Mouse (Mus musculus) layer of hippocampus, adult 9-11 months (tissue): Measurements from ENCODE around the gene Rinl.

Experiments used
- DNase-seq: peaks from one replicate; pipeline ENCODE4 v3.0.0; 2022

Gene Rinl

DNA sequence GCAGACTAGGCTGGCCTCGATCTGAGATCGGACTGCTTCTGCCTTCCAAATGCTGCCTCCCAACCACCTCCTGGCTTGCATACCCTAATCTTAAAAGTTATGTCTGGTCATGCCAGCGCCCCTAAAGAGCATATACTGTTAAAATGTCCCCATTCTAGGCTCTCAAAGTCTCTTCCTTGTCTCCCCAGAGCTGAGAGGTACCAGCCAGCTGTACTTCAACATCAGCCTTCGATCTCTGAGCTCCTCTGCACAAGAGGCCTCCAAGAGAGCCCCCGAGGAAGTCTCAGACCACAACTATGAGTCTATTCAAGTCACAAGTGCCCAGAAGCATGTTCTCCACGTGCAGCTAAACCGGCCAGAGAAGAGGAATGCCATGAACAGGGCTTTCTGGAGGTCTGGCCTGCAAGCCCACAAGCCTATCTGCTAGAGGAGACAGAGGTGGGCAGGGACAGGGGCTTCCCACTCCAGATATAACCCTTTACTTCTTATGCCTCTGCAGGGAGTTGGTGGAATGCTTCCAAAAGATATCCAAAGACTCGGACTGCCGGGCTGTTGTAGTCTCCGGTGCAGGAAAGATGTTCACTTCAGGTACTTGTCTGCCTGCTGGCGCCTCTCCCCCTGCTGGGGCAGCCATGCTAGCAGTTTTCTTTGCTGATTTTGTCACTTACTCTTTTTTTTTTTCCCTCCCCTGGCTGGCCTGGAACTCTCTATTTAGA is 37.1 kb downstream of the Rinl start:
- DNase-seq, result no peak

DNA sequence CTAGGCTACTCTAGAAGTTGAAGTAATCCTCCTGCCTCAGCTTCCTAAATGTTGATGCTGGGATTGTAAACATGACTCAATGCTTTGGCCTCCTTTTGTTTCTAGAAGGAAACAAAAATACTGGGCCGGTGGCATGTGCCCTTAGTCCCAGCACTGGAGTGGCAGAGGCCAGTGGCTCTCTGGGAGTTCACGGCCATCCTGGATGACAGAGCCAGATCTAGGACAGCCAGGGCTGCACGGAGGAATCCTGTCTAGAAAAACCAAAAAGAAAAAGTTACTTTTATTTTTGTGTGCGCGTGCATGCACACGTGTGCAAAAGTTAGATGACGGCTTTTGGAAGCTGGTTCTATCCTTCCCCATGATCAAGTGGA is 37.6 kb downstream of the Rinl start:
- DNase-seq, result no peak

DNA sequence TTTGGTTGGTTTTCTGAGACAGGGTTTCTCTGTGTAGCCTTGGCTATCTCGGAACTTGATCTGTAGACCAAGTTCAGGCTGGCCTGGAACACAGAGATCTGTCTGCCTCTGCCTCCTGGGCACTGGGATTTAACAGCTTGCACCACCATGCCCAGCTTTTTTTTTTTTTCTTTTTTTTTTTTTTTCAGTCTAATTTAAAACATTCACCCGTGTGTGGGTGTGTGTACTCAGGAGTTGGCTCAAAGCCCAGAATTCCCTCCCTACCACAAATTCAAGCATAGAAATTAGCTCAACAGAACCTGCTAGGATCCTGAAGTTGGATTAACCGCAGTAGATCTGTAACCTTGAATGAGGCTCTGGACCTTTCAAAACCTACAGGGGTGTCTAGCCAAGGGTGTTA is 38.6 kb downstream of the Rinl start:
- peak; percentile 79 for DNase-seq

DNA sequence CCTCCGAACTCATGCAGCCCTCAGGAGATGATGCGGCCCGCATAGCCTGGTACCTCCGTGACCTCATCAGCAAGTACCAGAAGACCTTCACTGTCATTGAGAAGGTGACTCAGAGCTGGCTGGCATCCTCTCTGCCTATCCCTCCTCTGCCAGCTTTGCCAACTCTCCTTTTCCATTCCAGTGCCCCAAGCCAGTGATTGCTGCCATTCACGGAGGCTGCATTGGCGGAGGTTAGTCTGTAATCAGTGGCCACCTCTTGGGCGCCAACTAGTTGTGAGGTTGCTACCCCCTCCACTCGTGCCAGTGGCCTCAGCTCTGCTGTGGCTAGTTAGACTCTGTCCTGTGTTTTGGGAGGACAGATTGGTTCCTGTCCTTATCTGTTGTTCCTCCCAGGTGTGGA is 41.1 kb downstream of the Rinl start:
- no peak for DNase-seq

DNA sequence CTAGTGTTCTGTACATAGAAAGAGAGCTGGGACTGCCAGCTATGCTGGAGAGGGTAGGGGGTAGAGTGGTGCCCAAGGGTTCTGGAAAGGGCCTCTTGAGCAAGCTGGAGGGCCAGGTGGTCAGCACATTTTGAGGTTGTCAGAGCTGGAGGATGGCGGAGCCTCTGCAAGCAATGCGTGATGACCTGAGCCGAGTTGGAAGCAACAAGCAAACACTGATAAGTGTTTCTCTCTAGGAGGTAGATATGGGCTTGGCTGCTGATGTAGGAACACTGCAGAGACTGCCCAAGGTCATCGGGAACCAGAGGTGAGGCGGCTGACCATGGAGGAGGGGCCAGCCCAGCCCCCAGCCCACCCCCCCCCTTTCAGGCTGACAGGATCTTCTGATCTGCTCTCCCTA is 42.2 kb downstream of the Rinl start:
- DNase-seq, result no peak

DNA sequence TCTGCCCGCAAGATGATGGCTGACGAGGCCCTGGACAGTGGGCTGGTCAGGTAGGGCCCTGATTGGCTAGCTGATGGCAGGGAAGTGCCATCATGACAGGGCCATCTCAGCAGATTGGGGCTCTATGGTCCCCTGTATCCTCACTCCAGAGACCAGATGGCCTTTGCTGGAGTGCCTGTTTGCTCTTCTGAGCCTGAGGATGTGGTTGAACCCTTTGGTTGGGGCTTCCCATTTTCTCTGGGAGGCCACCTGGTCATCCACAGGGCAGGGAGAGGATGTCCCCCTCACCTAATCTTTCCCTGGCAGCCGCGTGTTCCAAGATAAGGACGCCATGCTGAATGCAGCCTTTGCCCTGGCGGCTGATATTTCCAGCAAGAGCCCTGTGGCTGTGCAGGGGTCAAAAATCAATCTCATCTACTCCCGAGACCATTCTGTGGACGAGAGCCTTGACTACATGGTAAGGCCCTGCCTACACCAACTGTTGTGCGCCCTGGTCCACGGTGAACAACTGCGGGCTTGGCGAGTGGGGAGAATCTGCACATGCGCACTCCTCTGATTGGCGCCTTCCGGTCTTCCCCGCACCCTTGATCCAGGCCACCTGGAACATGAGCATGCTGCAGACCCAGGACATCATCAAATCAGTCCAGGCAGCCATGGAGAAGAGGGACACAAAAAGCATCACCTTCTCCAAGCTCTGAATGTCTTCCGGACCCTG is 42.8 kb downstream of the Rinl start:
- no peak for DNase-seq

DNA sequence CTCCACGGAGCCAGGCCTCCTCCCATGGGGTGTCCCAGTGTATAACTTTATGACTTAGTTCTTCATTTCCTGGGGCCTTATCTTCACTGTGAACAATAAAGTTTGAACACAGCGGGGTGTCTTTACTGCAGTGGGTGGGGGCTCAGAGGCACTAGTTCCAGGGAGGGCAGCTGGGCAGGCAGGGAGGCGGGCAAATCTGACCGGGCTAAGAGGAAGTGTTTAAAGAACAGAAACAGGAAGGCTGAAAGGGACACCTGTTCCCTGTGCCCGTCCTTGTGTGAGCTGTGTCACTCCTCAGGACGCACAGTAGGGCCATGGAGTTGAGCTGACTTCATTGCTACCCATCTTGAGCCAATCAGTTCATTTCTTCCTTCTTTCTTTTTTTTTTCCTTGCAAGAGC is 43.4 kb downstream of the Rinl start:
- DNase-seq, result no peak

DNA sequence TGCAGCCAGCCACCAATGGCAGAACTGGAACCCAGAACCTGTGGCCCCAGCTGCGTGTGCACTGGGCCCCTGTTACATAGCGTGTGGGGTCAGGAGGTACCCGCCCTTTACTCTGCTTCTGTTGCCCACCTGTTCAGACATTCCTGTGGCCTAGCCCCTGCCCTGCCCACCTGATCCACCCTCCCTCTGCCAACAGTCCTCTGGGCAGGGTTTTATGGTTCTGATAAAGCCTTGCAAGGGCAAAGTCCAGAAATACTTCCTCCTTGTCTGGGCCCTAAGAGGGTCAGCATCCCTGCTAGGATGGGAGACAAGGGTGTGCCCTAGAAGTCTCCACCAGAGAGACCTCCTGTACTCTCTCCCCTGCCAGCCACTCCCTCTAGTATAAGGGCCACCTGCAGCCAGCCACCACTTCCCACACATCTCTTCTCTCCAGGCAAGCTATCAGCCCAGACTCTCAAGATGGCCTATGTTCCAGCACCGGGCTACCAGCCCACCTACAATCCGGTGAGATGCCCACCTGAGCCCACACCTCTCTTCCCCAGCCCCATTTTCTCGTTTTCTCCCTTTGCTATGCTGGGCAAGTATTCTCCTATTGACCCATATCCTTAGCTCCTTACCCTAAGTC is 45.1 kb downstream of the Rinl start, which contains the start of gene Lgals4:
TSS of gene Lgals4 (plus strand) at position 132 of the 625 bp plus-strand sequence.
- no peak for DNase-seq

DNA sequence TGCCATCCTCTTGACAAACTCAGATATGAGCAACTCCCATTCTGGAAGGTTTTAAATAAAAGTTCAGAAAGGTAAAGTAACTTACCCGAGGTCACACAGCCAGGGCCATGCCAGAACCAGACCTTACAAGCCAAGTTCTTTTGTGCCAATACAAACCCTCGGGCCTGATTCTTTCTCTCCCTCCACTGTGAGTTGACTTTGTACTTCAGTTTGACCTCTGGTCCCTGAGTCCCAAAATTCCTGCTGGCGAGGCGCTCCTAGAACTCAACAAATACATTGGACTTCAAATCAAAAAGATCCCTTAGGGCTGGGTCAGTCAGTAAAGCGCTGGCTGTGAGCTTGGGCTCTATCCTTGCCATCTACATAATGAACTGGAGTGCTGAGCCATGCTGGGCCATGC is 48.2 kb downstream of the Rinl start:
- DNase-seq, result no peak

DNA sequence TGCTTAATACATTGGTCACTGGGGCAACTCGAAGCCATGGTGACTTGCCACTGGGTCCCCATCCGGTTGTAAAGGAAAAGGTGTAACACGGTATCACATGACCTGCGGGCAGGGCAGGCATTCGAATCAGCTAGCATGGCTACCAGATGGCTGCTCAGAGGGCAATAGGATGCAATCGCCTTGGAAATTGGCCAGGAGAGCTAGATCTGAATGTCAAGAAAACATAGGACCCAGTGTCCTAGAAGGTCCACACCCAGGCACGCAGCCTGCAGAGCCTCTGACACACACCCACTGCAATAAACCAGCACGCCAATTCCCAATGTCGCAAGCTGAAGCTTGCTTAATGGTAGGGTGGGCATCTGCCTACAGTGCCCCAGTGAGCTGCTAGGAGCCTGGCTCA is 49.6 kb downstream of the Rinl start:
- no peak for DNase-seq

DNA sequence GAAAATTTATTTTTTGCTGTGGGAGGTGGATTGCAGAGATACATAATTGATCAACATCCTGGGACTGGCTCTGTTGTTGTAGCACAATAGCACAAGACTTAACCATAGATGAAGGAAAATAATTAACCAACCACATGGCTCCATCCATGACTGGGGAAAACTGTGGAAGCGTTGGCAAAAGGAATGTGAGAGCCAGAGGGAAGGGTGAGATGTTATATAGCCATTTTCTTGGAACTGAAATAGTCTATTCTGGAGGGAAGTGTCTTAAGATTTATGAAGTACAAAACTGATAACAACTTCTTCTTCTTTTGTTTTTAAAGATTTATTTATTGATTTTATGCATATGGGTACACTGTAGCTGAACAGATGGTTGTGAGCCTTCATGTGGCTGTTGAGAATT is 58.5 kb downstream of the Rinl start:
- no peak for DNase-seq
